Mouse (Mus musculus): ENCODE data around the gene Gm37240. TPM values are rescaled to one million over a fixed set of nuclear protein-coding genes. Genes with fewer than 3 reads are reported as not detected.

The Gm37240 gene
- polyA plus RNA-seq, 1 experiment from 2014 or later, result 0.52 TPM

- ATAC-seq, result no peak
- WGBS (ENCODE audit: insufficient replicate concordance), result 57% methylated on average over 8 of the region's 8 CpGs
- 0 out of 2 replicates have a peak, but pooled peaks cover 3% of the 10 kb centered on the region for H3K4me1 ChIP-seq
Observed at GRCm38 (mm10) chr3:85189791-85190190, 697.5 kb downstream of the Gm37240 start.

DNA sequence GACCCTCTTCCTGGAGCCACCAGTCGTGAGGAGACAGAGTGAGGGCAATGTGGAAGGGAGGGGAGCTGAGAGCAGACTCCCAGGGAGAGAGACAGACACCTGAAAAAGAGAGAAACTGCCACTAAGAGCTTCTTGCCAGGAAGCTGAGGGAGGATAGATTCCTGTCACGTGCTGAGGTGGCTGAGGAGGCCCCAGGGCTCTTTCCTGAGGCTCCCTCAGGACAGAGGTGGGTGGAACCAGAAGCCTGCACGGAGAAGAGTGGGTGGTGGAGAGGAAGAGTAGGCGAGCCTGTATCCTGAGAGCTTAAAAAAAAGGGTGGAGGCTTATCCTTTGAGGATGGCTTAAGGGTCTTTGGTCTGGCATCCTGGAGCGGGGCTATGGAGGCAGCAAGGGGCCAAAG, 699.0 kb downstream of the Gm37240 start:
- Histone ChIP-seq H3K4me3 (no peak overlapping the region), H3K9ac (no peak overlapping the region), H3K9me3 (replicated peaks) (no peaks in the 10 kb centered on the region), H3K27me3 (replicated peaks) (no peaks in the 10 kb centered on the region), H3K27ac (no peak overlapping the region), H3K4me1 (0 out of 2 replicates have a peak, but pooled peaks cover 3% of the 10 kb centered on the region), H3K4me2 (no peak overlapping the region), H3K36me3 (no peaks in the 10 kb centered on the region)
- WGBS (ENCODE audit: insufficient replicate concordance), result 11% methylated on average over 5 of the region's 5 CpGs
- ATAC-seq, result no peak

More at GRCm38 (mm10) chr3:85189791-85190190, 697.5 kb downstream of the Gm37240 start:
- Histone ChIP-seq H3K27me3 (replicated peaks) (no peaks in the 10 kb centered on the region), H3K36me3 (no peaks in the 10 kb centered on the region), H3K27ac (no peak overlapping the region), H3K9ac (no peak overlapping the region), H3K4me2 (no peak overlapping the region), H3K4me3 (no peak overlapping the region), H3K9me3 (replicated peaks) (no peaks in the 10 kb centered on the region)

- Histone ChIP-seq H3K27ac (no peak overlapping the region), H3K9ac (no peak overlapping the region), H3K27me3 (replicated peaks) (no peaks in the 10 kb centered on the region), H3K9me3 (replicated peaks) (no peaks in the 10 kb centered on the region), H3K36me3 (no peaks in the 10 kb centered on the region), H3K4me3 (no peak overlapping the region), H3K4me1 (0 out of 2 replicates have a peak, but pooled peaks cover 3% of the 10 kb centered on the region), H3K4me2 (no peak overlapping the region)
- 55% methylated on average over 19 of the region's 19 CpGs for WGBS (ENCODE audit: insufficient replicate concordance)
- no peak for ATAC-seq
Observed at GRCm38 (mm10) chr3:85186661-85187076, 700.6 kb downstream of the Gm37240 start.

DNA sequence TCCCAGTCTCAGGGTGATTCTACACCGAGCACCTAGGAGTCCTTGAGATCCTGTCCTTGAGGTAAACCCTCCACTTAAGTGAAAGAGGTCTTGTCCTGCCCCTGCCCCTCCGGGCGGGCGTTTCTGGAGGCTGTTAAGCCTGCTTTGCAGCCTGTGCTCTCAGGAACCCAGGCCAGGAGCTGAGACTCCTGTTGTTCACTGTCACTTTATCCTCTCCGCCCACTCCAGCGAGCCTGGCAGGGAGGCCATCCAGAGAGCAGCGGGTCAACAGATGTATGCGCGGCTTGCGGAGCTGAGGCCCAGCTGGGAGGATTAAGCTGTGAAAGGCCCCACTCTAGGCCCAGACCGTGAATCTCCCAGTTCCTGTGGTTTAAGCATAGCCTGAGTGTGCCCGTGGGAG, 701.5 kb downstream of the Gm37240 start:
- H3K27me3 ChIP-seq (replicated peaks), result no peaks in the 10 kb centered on the region
- no peak overlapping the region for H3K27ac ChIP-seq
- H3K36me3 ChIP-seq, result no peaks in the 10 kb centered on the region
- no peaks in the 10 kb centered on the region for H3K9me3 ChIP-seq (replicated peaks)
- no peak overlapping the region for H3K4me3 ChIP-seq
- no peak overlapping the region for H3K4me2 ChIP-seq
- no peak for ATAC-seq
- WGBS (ENCODE audit: insufficient replicate concordance), result 39% methylated on average over 12 of the region's 12 CpGs
- 0 out of 2 replicates have a peak, but pooled peaks cover 3% of the 10 kb centered on the region for H3K4me1 ChIP-seq
- no peak overlapping the region for H3K9ac ChIP-seq

DNA sequence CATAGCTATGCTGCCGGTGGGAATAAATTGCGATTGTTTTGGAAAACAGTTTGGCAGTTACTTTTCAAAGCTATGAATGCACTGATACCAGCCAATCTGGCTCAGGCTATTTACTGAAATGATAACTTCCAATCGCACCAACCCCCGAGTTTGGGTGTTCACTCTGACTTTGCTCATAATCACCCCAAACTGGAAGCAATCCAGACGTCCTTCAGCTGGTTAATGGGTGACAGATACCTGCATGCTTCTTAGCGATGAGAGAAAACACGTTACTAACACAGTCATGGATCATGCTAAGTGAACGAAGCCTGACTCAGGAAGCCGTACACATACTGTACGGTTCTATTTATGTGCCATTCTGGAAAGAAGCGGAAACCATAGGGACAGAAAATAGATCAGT, 702.4 kb downstream of the Gm37240 start:
- no peak for ATAC-seq
- Histone ChIP-seq H3K4me2 (no peak overlapping the region), H3K9me3 (replicated peaks) (no peaks in the 10 kb centered on the region), H3K4me3 (no peak overlapping the region), H3K9ac (no peak overlapping the region), H3K27me3 (replicated peaks) (no peaks in the 10 kb centered on the region), H3K27ac (no peak overlapping the region), H3K36me3 (no peaks in the 10 kb centered on the region), H3K4me1 (0 out of 2 replicates have a peak, but pooled peaks cover 3% of the 10 kb centered on the region)
- WGBS (ENCODE audit: insufficient replicate concordance), result 68% methylated on average over 11 of the region's 11 CpGs

DNA sequence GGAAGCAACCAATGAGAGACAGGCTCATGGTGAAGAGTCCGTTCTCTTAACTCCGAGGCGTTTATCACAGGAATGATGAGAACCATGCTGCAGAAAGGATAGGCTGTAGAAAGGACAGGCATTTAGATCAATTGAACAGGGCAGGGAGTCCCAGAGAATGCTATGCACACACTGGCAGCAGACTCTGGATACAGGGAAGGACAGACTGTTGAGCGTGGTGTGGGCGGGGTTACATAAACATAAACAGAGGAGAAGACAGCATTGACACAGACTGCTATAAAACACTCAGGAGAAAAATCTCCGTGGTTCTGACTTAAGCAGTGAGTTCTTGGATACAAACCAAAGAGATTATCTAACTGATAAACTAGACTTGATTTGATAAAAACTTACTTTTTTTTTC, 703.2 kb downstream of the Gm37240 start:
- Histone ChIP-seq H3K27ac (no peak overlapping the region), H3K27me3 (replicated peaks) (no peaks in the 10 kb centered on the region), H3K4me3 (no peak overlapping the region), H3K9ac (no peak overlapping the region), H3K36me3 (no peaks in the 10 kb centered on the region), H3K4me2 (no peak overlapping the region), H3K9me3 (replicated peaks) (no peaks in the 10 kb centered on the region), H3K4me1 (0 out of 2 replicates have a peak, but pooled peaks cover 3% of the 10 kb centered on the region)
- 51% methylated on average over 6 of the region's 6 CpGs for WGBS (ENCODE audit: insufficient replicate concordance)
- no peak for ATAC-seq

- 73% methylated on average over 1 of the region's 1 CpGs for WGBS (ENCODE audit: insufficient replicate concordance)
- Histone ChIP-seq H3K27ac (no peak overlapping the region), H3K36me3 (no peaks in the 10 kb centered on the region), H3K4me3 (no peak overlapping the region), H3K4me2 (no peak overlapping the region), H3K4me1 (peaks cover 19% of the 10 kb centered on the region), H3K9me3 (replicated peaks) (no peaks in the 10 kb centered on the region), H3K27me3 (replicated peaks) (no peaks in the 10 kb centered on the region), H3K9ac (no peak overlapping the region)
- no peak for ATAC-seq
Observed at GRCm38 (mm10) chr3:85176736-85177135, 710.6 kb downstream of the Gm37240 start.

- Histone ChIP-seq H3K4me3 (no peak overlapping the region), H3K9me3 (replicated peaks) (no peaks in the 10 kb centered on the region), H3K27me3 (replicated peaks) (no peaks in the 10 kb centered on the region), H3K27ac (no peak overlapping the region), H3K4me2 (no peak overlapping the region), H3K9ac (no peak overlapping the region), H3K4me1 (peaks cover 19% of the 10 kb centered on the region), H3K36me3 (no peaks in the 10 kb centered on the region)
- no peak for ATAC-seq
- 71% methylated on average over 28 of the region's 28 CpGs for WGBS (ENCODE audit: insufficient replicate concordance)
Observed at GRCm38 (mm10) chr3:85174542-85175469, 712.5 kb downstream of the Gm37240 start.

- Histone ChIP-seq H3K9me3 (replicated peaks) (no peaks in the 10 kb centered on the region), H3K27ac (no peak overlapping the region), H3K36me3 (no peaks in the 10 kb centered on the region), H3K4me2 (no peak overlapping the region), H3K4me3 (no peak overlapping the region), H3K27me3 (replicated peaks) (no peaks in the 10 kb centered on the region), H3K9ac (no peak overlapping the region), H3K4me1 (peaks cover 19% of the 10 kb centered on the region)
- WGBS (ENCODE audit: insufficient replicate concordance), result 21% methylated on average over 6 of the region's 6 CpGs
- peak; percentile 32; the same call in 1 of the 2 replicates for ATAC-seq
Observed at GRCm38 (mm10) chr3:85173441-85174071, 713.8 kb downstream of the Gm37240 start.

- H3K36me3 ChIP-seq, result no peaks in the 10 kb centered on the region
- no peak for ATAC-seq
- no peak overlapping the region for H3K4me2 ChIP-seq
- H3K4me3 ChIP-seq, result no peak overlapping the region
- H3K27me3 ChIP-seq (replicated peaks), result no peaks in the 10 kb centered on the region
- no peak overlapping the region for H3K9ac ChIP-seq
- H3K9me3 ChIP-seq (replicated peaks), result no peaks in the 10 kb centered on the region
- H3K27ac ChIP-seq, result no peak overlapping the region
- H3K4me1 ChIP-seq, result peaks cover 19% of the 10 kb centered on the region
- 73% methylated on average over 11 of the region's 11 CpGs for WGBS (ENCODE audit: insufficient replicate concordance)
Observed at GRCm38 (mm10) chr3:85172532-85172931, 714.8 kb downstream of the Gm37240 start.

DNA sequence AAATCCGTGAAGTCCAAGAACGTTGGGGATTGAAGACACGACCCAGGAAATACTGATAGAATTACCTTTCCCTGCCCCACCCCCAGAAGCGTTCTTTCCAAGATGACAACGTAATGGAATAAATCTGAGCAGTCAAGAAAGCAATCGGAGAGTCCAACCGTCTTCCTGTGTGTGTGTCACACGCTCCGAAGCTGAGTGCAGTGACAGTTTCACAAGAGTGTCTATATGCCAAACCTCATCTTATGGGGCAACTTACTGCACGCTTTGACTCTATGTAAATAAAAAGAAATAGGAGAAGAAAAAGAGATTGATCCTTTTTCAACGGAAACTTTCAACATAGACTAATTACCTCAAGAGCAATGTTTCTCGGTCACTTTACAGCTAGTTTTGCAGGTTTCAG, 715.2 kb downstream of the Gm37240 start:
- 70% methylated on average over 12 of the region's 12 CpGs for WGBS (ENCODE audit: insufficient replicate concordance)
- Histone ChIP-seq H3K4me3 (no peak overlapping the region), H3K9me3 (replicated peaks) (no peaks in the 10 kb centered on the region), H3K4me2 (no peak overlapping the region), H3K27ac (no peak overlapping the region), H3K36me3 (no peaks in the 10 kb centered on the region), H3K27me3 (replicated peaks) (no peaks in the 10 kb centered on the region), H3K9ac (no peak overlapping the region), H3K4me1 (peaks cover 19% of the 10 kb centered on the region)
- ATAC-seq, result no peak

DNA sequence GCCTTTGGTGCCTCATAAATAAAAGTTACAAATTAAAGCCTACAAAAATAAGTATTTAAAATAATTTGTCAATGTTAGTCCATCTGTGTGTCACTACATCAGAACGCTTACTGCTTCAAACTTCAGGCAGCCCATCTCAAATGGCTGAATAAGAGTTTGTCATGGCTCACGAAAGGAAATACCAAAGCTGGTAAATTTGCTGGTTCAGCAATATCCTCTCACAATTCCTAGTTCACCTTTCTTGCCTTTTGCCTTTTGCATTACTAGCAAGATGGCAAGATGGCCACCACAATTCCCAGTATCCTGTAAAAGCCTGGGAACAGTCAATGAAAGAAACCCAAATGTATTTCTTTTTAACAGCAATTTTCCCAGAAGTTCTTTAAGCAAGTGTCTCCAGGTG, 718.5 kb downstream of the Gm37240 start:
- Histone ChIP-seq H3K9ac (no peak overlapping the region), H3K36me3 (no peaks in the 10 kb centered on the region), H3K9me3 (replicated peaks) (no peaks in the 10 kb centered on the region), H3K4me2 (no peak overlapping the region), H3K4me3 (no peak overlapping the region), H3K27ac (no peak overlapping the region), H3K27me3 (replicated peaks) (no peaks in the 10 kb centered on the region), H3K4me1 (0 out of 2 replicates have a peak, but pooled peaks cover 8% of the 10 kb centered on the region)
- ATAC-seq, result no peak
- 71% methylated on average over 2 of the region's 2 CpGs for WGBS (ENCODE audit: insufficient replicate concordance)
